Mouse (Mus musculus) embryonic facial prominence, embryonic 11.5 days (tissue): Measurements from ENCODE around the gene Mroh8. TPM values are rescaled to one million over a fixed set of nuclear protein-coding genes. Genes with fewer than 3 reads are reported as not detected.

ENCODE experiments used
- ATAC-seq: fragments of 200-750 bp; cut with Nextera tagmentation; replicated peaks from 2 replicates; pipeline ENCODE4 v1.8.0; 2017; ENCODE audit warnings: low read depth; ENCODE audit not compliant: insufficient number of reproducible peaks, low FRiP score, low TSS enrichment
- DNase-seq: peaks from one replicate; pipeline ENCODE4 v3.0.0-alpha.2; 2015; ENCODE audit warnings: low spot score
- H3K27ac ChIP-seq: fragments of 300-500 bp; sonication (generic); replicated peaks from 2 replicates; pipeline ENCODE4 v1.5.1; 2014; ENCODE audit warnings: mild to moderate bottlenecking, low read depth, low read length, control low read depth
- H3K27me3 ChIP-seq: fragments of 300-500 bp; sonication (generic); 2 replicates; pipeline ENCODE4 v1.6.1; 2014; ENCODE audit warnings: mild to moderate bottlenecking, low read length, moderate library complexity, mixed read lengths; ENCODE audit not compliant: control insufficient read depth, insufficient read depth
- H3K36me3 ChIP-seq: fragments of 300-500 bp; sonication (generic); replicated peaks from 2 replicates; pipeline ENCODE4 v1.6.1; 2014; ENCODE audit warnings: low read depth, mild to moderate bottlenecking, low read length, moderate library complexity, mixed read lengths; ENCODE audit not compliant: control insufficient read depth, insufficient read depth
- H3K4me1 ChIP-seq: fragments of 300-500 bp; sonication (generic); 2 replicates; pipeline ENCODE4 v1.6.1; 2014; ENCODE audit warnings: low read length, mixed read lengths; ENCODE audit not compliant: control insufficient read depth, insufficient read depth
- H3K4me2 ChIP-seq: fragments of 300-500 bp; sonication (generic); 2 replicates; pipeline ENCODE4 v1.6.1; 2014; ENCODE audit warnings: low read depth, mild to moderate bottlenecking, control low read depth, low read length, moderate library complexity
- H3K4me3 ChIP-seq: fragments of 300-500 bp; sonication (generic); 2 replicates; pipeline ENCODE4 v1.5.1; 2014; ENCODE audit warnings: low read depth, low read length, control low read depth
- H3K9ac ChIP-seq: fragments of 300-500 bp; sonication (generic); replicated peaks from 2 replicates; pipeline ENCODE4 v1.6.1; 2014; ENCODE audit warnings: mild to moderate bottlenecking, control low read depth, low read length
- H3K9me3 ChIP-seq: fragments of 300-500 bp; sonication (generic); replicated peaks from 2 replicates; pipeline ENCODE4 v1.6.1; 2016; ENCODE audit warnings: mild to moderate bottlenecking, low read length, inconsistent platforms, mixed read lengths; ENCODE audit not compliant: control insufficient read depth
- WGBS: fragments of 180-500 bp; shearing (Covaris S2); extraction: QIAGEN DNeasy Blood & Tissue Kit; methylation state at CpG from one replicate; pipeline ENCODE4 v1.1.7; 2014; 5-methylcytosine and 5-hydroxymethylcytosine counted together
- polyA plus RNA-seq: library from polyadenylated mRNA; unstranded; fragments of >200 nt; fragmentation: Nextera tagmentation; extraction: Ambion mirVana; gene quantifications from 2 replicates; pipeline ENCODE4 v1.2.1, GENCODE M21; 2014

Gene Mroh8
- polyA plus RNA-seq, 1 experiment from 2014 or later = 0.49 TPM

GRCm38 (mm10) chr2:157178167-157178566 is 101.2 kb downstream of the Mroh8 start:
- no peak overlapping the region for H3K9ac ChIP-seq
- H3K27ac ChIP-seq = no peak overlapping the region
- no peaks in the 10 kb centered on the region for H3K27me3 ChIP-seq
- H3K36me3 ChIP-seq = no peaks in the 10 kb centered on the region; the same call in 1 of the 2 replicates
- H3K4me1 ChIP-seq = no peaks in the 10 kb centered on the region
- no peak overlapping the region for H3K4me2 ChIP-seq
- no peak overlapping the region for H3K4me3 ChIP-seq
- H3K9me3 ChIP-seq = no peaks in the 10 kb centered on the region
- ATAC-seq (no peak), DNase-seq (no peak)
- WGBS = 77% methylated on average over 6 of the region's 6 CpGs

DNA sequence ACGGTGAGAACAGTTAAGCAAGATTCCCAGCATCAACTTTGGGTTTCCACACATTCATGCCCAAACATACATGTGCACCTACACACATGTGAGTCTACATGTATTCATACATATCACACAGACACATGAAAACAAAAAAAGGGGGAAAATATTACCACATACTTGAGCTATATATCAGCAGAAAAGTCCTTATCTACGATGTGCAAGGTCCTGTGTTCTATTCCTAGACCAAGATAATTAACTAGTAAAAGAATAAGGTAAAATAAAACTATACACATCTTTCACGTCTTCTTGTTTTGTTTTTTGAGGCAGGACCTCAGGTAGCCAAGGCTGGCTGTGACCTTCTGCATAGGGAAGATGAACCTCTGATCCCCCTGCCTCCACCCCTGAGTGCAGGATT is 103.1 kb downstream of the Mroh8 start:
- H3K9me3 ChIP-seq = no peaks in the 10 kb centered on the region
- WGBS = 88% methylated on average over 3 of the region's 3 CpGs
- H3K4me3 ChIP-seq = no peak overlapping the region
- H3K36me3 ChIP-seq = no peaks in the 10 kb centered on the region; the same call in 1 of the 2 replicates
- no peak for DNase-seq
- H3K27me3 ChIP-seq = no peaks in the 10 kb centered on the region
- H3K27ac ChIP-seq = no peak overlapping the region
- no peak overlapping the region for H3K9ac ChIP-seq
- no peak overlapping the region for H3K4me2 ChIP-seq
- ATAC-seq = no peak
- H3K4me1 ChIP-seq = no peaks in the 10 kb centered on the region

- Histone ChIP-seq H3K27ac (no peak overlapping the region), H3K27me3 (no peaks in the 10 kb centered on the region), H3K9ac (no peak overlapping the region), H3K4me2 (no peak overlapping the region), H3K9me3 (no peaks in the 10 kb centered on the region), H3K4me3 (no peak overlapping the region), H3K36me3 (no peaks in the 10 kb centered on the region; the same call in 1 of the 2 replicates), H3K4me1 (no peaks in the 10 kb centered on the region)
- 65% methylated on average over 5 of the region's 5 CpGs for WGBS
- ATAC-seq (no peak), DNase-seq (no peak)
These were observed 104.9 kb downstream of the Mroh8 start for GRCm38 (mm10) chr2:157174416-157174815.

DNA sequence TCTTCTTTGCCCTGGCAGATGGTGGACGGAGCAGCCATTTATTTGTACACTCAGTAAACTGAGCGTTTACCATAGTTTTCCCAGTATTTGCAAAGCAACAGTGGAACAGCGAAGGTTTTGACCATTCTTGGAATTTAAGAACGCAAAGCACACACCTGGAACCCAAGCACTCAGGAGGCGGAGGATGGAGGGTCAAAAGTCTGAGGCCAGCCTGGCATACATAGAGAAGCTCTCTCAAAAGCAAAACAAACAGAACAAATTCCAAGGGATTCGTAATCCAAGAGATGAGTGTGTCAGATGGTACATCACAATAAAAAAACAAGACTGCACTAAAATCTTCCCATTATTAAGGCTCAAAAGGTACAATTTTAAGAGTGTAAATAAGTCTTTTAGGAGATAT is 105.8 kb downstream of the Mroh8 start:
- Histone ChIP-seq H3K4me3 (no peak overlapping the region), H3K9me3 (no peaks in the 10 kb centered on the region), H3K36me3 (no peaks in the 10 kb centered on the region; the same call in 1 of the 2 replicates), H3K4me2 (no peak overlapping the region), H3K9ac (no peak overlapping the region), H3K27me3 (no peaks in the 10 kb centered on the region), H3K27ac (no peak overlapping the region), H3K4me1 (no peaks in the 10 kb centered on the region)
- 93% methylated on average over 6 of the region's 6 CpGs for WGBS
- ATAC-seq = no peak
- no peak for DNase-seq

GRCm38 (mm10) chr2:157172984-157173383 is 106.4 kb downstream of the Mroh8 start:
- Histone ChIP-seq H3K4me2 (no peak overlapping the region), H3K27ac (no peak overlapping the region), H3K9me3 (no peaks in the 10 kb centered on the region), H3K27me3 (no peaks in the 10 kb centered on the region), H3K4me1 (no peaks in the 10 kb centered on the region), H3K36me3 (no peaks in the 10 kb centered on the region; the same call in 1 of the 2 replicates), H3K9ac (no peak overlapping the region), H3K4me3 (no peak overlapping the region)
- no peak for DNase-seq
- no peak for ATAC-seq
- 92% methylated on average over 6 of the region's 6 CpGs for WGBS

GRCm38 (mm10) chr2:157170626-157171025 is 108.7 kb downstream of the Mroh8 start:
- Histone ChIP-seq H3K4me3 (no peak overlapping the region), H3K36me3 (no peaks in the 10 kb centered on the region; the same call in 1 of the 2 replicates)

DNA sequence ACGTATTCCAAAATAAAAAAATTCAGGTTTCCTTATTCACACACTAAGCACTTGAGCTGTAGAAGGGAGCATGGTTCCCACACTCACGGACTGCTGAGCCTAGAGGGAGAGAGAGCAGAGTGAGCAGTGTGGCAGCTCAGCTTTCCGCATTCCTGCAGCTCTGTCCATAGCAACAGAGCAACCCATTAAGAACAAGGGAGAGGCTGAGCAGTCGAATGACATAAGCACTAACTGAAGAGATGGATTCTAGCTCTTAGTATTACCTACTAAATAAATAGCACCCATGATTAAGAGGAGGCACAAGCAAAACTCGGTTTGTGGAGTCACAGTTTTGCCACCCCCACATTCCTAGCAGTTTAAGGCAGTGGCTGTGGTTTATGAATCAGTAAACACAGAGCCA is 109.2 kb downstream of the Mroh8 start:
- Histone ChIP-seq H3K9me3 (no peaks in the 10 kb centered on the region), H3K4me1 (no peaks in the 10 kb centered on the region), H3K27ac (no peak overlapping the region), H3K27me3 (no peaks in the 10 kb centered on the region), H3K9ac (no peak overlapping the region), H3K36me3 (no peaks in the 10 kb centered on the region), H3K4me3 (no peak overlapping the region), H3K4me2 (no peak overlapping the region)
- 47% methylated on average over 5 of the region's 5 CpGs for WGBS
- DNase-seq = peak; percentile 15
- no peak; the same call in 1 of the 2 replicates for ATAC-seq

More at GRCm38 (mm10) chr2:157170626-157171025, 108.7 kb downstream of the Mroh8 start:
- ATAC-seq (no peak), DNase-seq (no peak)
- H3K9me3 ChIP-seq = no peaks in the 10 kb centered on the region
- no peak overlapping the region for H3K27ac ChIP-seq
- no peak overlapping the region for H3K4me2 ChIP-seq
- no peaks in the 10 kb centered on the region for H3K27me3 ChIP-seq
- 70% methylated on average over 6 of the region's 6 CpGs for WGBS
- H3K9ac ChIP-seq = no peak overlapping the region
- H3K4me1 ChIP-seq = no peaks in the 10 kb centered on the region

- H3K27ac ChIP-seq = no peak overlapping the region
- H3K27me3 ChIP-seq = no peaks in the 10 kb centered on the region
- ATAC-seq (no peak), DNase-seq (no peak)
- no peaks in the 10 kb centered on the region for H3K4me1 ChIP-seq
- H3K4me3 ChIP-seq = no peak overlapping the region
- H3K4me2 ChIP-seq = no peak overlapping the region
- H3K9me3 ChIP-seq = no peaks in the 10 kb centered on the region
- H3K9ac ChIP-seq = no peak overlapping the region
- WGBS = 95% methylated on average over 12 of the region's 12 CpGs
- H3K36me3 ChIP-seq = no peaks in the 10 kb centered on the region
These were observed 112.8 kb downstream of the Mroh8 start for GRCm38 (mm10) chr2:157166371-157167080.
